Mouse (Mus musculus) megakaryocyte-erythroid progenitor cell, adult 5-6 weeks (primary cell): ENCODE data around the gene Vmn2r120. TPM values are rescaled to one million over a fixed set of nuclear protein-coding genes. Genes with fewer than 3 reads are reported as not detected.
"Not testable (repeated sequence)": the region's sequence is repeated elsewhere in the genome, so short reads cannot be mapped to it uniquely, and the experiment has no call there.

Experiments used
- ATAC-seq: replicated peaks from 2 replicates; pipeline ENCODE4 v1.8.0; 2016; ENCODE audit warnings: mild to moderate bottlenecking, inconsistent platforms; ENCODE audit not compliant: severe bottlenecking, poor library complexity, low FRiP score, low TSS enrichment
- total RNA-seq, 2 experiments: library from RNA; stranded (forward) in 1 of 2; stranded (reverse) in 1 of 2; fragments of 200-1000, 215-1000 nt in 1 of 2; fragments of >200 nt in 1 of 2; fragmentation: Nextera tagmentation in 1 of 2; gene quantifications; 2 replicates each; pipeline ENCODE4 v1.2.3; 2014 to 2017

Vmn2r120 gene
- total RNA-seq (2014; fragmentation: Nextera tagmentation): not detected in 2 replicates
- total RNA-seq (2017): not detected in 2 replicates

DNA sequence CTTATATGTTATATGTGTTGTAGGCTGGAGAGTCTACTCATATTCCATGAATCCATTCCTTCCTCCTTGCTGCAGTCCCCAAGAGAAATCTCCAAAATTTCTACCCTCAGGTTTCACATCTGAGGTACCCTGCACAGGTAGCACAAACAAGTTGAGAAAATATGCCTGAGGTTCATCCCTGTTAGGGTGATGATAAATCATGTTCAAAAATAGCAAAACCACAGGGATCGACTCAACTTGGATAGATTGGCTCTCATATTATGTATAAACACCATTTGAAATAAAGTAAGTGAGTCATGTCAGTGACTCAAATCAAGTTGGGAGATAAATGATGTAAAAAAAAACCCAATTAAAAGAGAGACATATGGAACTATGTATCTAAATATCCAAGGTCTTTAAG lies at the start of gene Vmn2r120:
Gene Vmn2r120, minus strand, starts transcription at position 101 of the 400 bp plus-strand sequence.
- no peak for ATAC-seq

DNA sequence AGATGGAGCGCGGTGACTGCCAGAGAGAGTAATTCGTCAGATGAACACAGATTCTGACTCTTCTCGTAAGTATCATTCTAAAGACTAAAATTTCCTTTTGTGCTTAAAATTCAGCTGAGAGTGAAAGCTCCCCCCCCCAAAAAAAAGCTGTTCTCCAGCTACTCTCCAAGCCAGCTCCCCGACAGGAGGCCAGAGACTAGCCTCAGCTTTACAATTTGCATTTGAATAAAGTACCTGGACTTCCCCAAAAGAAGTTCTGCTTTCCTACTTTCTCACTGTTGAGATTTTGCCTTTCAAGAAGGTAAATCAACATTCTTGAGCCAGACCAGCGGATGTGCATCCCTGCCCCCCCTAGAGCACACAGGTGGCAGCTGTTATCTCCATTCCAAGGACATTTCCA lies 42.0 kb upstream of the Vmn2r120 start:
- not testable (repeated sequence) for ATAC-seq

DNA sequence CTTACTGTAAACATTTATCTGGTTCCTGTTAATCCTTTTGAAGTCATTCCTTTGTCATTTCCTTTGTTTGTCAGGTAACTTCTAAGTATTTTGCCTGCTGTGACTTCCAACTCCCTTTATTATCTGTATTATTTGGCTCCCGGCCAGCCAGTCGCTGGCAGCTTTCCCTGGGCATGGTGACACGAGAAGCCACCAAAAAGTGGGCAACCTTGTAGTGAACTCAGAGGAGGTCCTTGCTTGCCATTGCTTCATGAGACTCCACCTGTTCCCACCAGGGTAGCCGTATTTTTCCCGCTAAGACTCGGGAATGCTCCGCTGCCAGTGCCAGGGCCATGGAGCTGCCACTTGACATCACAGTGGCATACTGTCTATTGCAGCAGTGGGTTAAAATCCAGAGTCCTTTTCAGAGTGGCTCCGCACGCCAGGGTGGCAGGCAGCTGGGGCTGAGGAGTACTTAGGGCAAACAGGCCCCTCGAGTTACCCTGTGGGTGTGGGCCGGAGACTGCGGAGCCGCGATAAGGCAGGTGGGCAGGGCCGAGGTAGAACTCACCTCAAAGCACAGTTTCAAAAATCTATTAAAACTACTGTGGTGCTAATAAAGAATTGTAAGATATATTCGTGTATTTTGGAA lies 28.9 kb upstream of the Vmn2r120 start:
- no peak for ATAC-seq

Other genes with a start within 250 kb of the Vmn2r120 start
- gene Adgre1, start 186.8 kb downstream of the Vmn2r120 start, total RNA-seq (2014; fragmentation: Nextera tagmentation): not detected in 2 replicates
- not detected in 2 replicates for gene Adgre1, start 186.8 kb downstream of the Vmn2r120 start, total RNA-seq (2017)
- not detected in 2 replicates for gene Gm21834, start 196.7 kb upstream of the Vmn2r120 start, total RNA-seq (2014; fragmentation: Nextera tagmentation)
- gene Gm21834, start 196.7 kb upstream of the Vmn2r120 start, total RNA-seq (2017): not detected in 2 replicates
- not detected in 2 replicates for gene Cntnap5c, start 224.1 kb upstream of the Vmn2r120 start, total RNA-seq (2014; fragmentation: Nextera tagmentation)
- not detected in 2 replicates for gene Cntnap5c, start 224.1 kb upstream of the Vmn2r120 start, total RNA-seq (2017)